Mouse (Mus musculus): ENCODE data around the gene Evl.

Gene Evl

GRCm38 (mm10) chr12:108591586-108591985 lies 37.1 kb downstream of the Evl start:
- DNase-seq (ENCODE audit: low read depth, low spot score), result peak; percentile 82

DNA sequence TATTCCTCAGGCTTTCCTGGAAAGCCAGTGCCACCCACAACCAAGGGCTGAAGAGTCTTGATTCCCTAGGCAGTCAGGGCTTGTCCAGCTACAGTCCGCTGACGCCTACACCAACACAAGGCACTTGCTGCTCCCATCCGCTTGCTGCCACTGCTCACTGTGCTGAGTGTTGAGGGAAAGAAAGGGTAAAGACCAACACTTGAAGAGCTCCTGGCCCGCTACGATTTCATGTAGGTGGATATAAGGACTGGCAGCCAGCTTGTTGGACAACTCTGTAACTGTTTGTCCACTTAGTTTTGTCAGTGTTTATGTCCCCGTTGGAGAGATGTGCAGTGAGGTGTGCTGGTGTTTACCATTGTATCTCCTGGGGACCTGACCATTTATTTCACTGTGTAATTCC lies 38.3 kb downstream of the Evl start:
- DNase-seq (ENCODE audit: low read depth, low spot score), result no peak

DNA sequence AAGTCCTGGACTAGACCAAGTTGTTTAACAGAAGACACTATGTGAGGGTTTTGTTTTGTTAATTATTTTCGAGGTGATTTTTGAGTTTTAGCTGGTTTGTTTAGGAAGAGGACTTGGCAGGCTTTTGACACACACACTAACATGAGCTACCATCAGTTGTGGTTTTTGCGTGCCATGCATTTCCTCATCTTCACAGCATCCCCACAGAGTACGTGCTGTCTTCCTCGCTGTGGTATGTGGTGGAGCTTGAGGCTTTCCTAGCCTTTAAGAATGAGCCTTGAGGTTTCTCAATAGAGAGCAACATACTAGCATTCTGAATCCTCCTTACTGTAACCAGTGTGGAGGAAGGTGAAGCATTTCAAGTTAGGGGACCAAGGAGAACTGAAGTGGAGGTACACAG lies 46.3 kb downstream of the Evl start:
- DNase-seq (ENCODE audit: low read depth, low spot score), result no peak

DNA sequence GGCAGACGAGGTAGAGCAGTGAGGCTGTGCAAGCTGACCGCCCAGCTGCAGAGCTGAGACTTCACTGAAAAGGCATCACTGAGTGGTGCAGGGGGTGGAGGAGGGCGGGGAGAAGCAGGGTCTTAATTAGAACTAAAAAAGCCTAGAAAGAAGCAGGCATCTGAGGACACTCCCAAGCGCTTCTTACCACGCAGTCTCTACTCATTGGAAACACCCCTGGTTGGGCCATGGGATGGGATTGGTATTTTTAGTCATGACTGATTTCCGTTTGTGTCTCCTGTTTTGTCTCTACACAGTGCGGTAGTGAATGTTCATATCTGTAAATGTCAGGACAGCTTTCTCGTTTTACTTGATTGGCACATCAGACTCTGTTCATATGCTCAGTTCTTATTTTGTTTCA lies 46.8 kb downstream of the Evl start:
- DNase-seq (ENCODE audit: low read depth, low spot score), result no peak

GRCm38 (mm10) chr12:108604546-108604945 lies 50.0 kb downstream of the Evl start:
- no peak for DNase-seq (ENCODE audit: low read depth, low spot score)

DNA sequence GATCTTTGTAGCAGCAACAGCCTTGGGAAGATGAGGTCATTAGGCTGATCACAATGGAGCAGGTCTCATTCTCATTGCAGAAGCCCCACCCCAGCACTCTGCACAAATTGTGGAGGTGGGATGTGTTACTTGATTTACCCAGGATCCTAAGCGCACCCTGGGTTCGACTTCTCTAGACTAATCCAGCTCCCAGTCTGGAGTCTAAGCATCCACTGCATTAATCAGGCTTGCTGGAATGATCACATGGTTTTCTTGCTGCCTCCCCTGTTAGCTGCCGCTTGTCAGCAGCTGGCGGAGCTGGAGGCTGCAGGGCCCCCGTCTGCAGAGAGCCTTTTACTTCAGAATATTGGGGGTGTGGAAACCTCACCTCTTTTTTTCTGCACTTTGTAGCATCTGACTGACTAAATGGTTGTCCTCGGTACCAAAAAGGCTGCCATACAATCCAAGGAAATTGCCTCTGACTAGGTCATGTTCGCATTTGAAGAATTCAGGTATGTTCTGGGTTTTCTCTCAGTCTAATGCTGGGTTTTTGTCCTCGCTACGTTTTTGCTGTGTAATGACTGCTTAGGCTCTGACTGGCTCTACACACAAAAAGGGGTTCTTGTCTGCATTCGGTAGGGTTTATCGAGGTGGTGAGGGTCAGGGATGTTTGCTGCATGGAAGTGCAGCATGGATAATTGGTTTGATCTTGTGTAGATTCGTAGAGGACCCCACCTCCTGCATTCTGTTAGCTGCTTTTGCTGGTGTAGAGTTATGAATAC lies 51.2 kb downstream of the Evl start:
- DNase-seq (ENCODE audit: low read depth, low spot score), result no peak

- no peak for DNase-seq (ENCODE audit: low read depth, low spot score)
These were observed 51.8 kb downstream of the Evl start for GRCm38 (mm10) chr12:108606321-108606720.

DNA sequence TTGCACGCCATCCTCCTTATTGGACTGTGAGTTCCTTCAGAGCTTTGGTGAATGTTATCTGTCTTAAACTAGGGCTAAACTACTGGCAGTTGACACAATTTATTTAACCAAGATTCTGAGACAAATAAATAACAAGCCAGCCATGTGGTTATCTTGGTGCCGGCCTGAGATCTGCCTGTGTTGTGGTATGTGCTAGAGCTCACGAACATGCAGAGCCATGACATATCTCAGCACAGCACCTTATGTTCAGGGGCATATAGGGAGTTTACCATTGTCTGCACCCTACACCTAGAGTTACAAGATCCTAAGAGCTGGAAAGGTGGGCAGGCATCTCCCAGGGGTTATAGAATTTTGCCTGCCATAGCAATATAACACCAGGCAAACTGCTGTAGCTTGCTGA lies 54.9 kb downstream of the Evl start:
- DNase-seq (ENCODE audit: low read depth, low spot score), result no peak

GRCm38 (mm10) chr12:108610255-108610654 lies 55.7 kb downstream of the Evl start:
- no peak for DNase-seq (ENCODE audit: low read depth, low spot score)

DNA sequence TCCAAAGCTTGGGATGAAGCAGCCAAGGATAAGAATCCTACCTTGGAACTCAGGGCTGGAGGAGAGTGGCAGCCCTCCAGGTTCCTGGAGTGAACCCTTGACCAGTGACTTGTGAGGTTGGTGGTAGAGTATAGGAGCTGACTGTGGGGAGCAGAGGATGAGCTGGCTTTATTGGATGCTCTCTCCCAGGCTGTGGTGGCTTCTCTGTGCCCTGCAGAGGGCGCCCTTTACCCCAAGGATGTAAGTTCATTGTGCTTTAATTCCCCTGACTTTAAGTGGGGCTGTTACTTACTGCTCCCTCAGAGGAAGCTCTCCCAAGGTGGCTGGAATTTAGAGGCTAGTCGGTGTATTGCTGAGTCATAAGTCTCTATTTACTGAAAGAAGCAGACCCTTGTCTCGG lies 58.6 kb downstream of the Evl start:
- DNase-seq (ENCODE audit: low read depth, low spot score), result peak; percentile 59

GRCm38 (mm10) chr12:108617511-108617910 lies 63.0 kb downstream of the Evl start:
- DNase-seq (ENCODE audit: low read depth, low spot score), result no peak

DNA sequence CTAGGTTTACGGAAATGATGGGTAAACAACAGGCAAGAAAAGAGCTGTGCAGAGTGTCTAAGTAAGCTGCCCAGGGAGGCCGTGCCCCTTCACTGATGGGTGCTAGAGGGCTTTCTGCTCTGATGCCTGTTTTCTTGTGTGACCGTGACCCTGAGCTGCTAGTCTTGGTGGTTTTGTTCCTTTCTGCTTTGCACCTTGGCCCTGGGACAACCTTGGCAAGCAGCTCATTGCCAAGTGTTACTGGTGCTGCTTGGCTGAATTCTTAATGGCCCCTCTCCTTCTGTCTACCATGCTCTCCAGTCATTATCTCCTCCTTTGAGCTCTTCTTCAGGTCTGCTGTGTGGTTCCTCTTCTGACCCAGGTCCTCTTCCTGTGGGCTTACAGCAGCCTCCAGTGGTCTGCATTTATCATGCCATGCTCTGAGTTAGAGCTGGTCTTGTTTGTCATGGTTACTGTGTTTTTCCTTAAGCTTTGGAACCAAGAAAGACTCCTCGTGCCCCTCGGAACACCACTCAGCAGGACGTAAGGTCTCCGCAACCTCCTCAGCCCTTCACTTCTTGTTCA lies 65.4 kb downstream of the Evl start:
- DNase-seq (ENCODE audit: low read depth, low spot score), result no peak

DNA sequence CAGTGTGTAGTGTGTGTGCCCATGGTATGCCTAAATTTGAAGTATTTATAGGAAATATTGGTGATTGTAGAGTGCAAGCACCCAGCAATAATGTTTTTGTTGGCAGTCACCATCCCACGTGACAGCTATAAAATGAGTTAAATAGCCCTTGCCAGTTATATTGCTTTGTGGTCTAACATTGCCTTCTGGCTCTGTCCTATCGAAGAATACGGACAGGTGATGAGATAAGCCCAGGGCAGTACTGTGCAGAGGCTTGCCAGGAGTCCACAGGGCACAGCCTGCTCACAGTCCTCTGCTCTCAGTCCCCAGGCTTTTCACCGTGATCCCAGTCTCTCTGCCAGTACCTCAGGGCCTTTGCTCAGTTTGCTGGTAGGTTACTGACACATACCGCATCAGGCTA lies 67.9 kb downstream of the Evl start:
- DNase-seq (ENCODE audit: low read depth, low spot score), result no peak

DNA sequence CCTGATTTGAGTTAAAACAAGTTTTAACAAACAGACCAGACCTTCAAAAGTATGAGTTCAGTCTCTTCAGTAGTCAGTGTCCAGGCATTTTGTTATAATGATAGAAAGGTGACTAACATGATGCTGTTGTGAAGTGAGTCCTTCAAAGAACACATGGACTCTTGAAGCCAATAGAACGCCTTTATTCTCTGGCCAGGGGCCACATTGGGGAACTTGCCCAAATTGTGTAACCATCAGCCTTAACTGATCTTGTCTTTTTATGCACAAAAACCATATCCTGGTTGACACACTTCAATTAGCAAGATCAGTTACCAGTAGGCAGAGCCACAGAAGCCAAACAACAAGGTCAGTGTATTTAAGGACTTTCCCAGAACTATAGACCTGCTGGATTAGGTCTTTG lies 75.0 kb downstream of the Evl start:
- DNase-seq (ENCODE audit: low read depth, low spot score), result no peak

DNA sequence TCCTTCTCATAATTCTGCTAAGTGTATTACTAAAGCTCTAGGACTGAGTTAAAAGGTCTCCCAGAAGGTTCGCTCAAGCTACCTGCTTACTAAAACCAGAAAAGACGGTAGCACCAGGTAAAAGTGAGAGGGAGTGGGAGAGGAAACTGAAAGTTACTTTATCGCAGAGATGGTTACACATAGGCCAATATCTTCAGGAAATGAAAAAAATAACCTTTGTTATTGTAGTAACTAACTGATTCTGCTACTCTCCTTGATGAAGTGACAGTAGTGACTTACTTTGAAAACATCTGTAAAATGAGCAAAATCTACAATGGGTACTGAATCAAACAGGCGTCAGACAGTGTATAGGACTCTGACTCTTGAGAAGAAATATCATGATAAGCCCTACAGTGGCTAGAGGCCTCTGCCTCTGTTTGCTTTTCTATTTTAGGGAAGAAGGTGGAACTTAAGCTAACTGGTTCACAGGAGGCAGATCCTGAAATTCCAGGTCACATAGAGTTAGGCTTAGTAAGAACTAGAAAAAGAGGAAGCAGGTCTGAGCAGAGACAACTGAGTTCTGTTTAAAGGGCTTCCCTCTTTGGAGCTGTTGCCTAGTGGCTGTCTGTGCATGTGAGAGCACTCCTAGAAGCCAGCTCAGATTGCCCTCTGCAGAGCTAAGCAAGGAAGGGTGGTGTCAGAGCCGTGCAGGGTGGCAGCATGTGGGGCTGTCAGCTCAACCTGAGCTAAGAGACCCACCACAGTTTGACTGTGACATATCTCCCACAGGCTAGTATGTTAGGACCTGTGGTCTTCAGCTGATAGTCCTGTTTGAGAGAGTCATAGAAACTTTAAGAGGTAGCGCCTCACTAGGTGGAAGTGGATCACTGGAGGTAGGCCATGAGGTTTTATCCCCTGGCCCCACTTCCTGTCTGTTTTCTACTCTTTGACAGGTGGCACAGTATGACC lies 76.5 kb downstream of the Evl start:
- no peak for DNase-seq (ENCODE audit: low read depth, low spot score)

GRCm38 (mm10) chr12:108632501-108632900 lies 78.0 kb downstream of the Evl start:
- no peak for DNase-seq (ENCODE audit: low read depth, low spot score)

DNA sequence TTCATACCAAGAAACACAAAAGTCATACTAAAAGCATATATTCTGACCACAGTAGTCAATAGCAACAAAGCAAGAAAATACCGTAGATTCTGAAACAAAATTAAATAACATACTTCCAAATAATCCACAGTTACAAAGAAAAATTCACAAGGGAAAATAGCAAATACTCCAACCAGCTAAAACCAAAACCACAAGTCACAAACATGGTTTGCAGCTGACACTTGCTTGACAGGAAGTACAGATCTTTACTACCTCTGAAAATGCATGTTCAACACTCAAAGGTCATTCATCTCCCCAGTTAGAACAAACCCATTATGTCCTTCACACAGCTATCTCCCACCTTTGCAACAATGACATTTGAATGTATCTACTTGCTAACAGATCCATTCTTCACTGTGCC lies 79.5 kb downstream of the Evl start:
- DNase-seq (ENCODE audit: low read depth, low spot score), result no peak

- DNase-seq (ENCODE audit: low read depth, low spot score), result no peak
These were observed 81.0 kb downstream of the Evl start for GRCm38 (mm10) chr12:108635501-108635900.

DNA sequence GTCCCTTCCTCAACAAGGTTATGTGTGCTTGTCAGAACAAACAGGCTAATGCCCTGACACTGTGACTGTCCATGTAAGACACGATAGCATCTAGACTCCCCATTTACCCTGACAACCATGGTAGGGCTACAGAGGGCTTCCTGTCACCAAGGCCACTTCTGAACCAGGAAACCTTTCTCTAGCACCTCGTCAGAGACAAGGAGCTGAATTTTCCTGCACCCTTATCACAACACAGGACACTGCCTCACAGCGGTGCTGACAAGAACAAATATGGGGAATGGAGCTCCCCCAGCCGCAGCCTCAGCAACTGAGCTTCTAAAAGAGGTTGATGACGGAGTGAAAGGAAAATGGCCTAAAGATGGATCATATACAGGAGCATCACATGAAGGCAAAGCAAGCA lies 82.9 kb downstream of the Evl start:
- DNase-seq (ENCODE audit: low read depth, low spot score), result no peak

DNA sequence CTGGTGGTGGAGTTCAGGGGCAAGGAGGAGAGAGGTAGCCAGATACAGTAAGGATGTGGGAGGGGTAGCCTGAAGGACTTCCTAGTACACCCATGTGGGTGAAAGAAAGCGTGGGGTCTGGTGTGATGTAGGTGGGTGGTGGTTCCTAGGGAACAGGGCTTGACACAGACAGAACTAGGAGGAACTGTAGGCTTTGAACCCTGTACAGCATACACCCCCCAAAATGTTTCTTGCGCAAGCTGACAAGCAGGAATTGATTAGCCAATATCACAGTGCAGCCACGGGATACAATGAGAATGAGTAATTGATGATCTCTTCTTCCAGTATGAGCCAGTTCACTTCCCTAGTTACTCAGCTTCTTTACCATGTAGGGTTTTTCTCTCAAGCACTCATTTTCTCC lies 84.6 kb downstream of the Evl start:
- DNase-seq (ENCODE audit: low read depth, low spot score), result no peak

DNA sequence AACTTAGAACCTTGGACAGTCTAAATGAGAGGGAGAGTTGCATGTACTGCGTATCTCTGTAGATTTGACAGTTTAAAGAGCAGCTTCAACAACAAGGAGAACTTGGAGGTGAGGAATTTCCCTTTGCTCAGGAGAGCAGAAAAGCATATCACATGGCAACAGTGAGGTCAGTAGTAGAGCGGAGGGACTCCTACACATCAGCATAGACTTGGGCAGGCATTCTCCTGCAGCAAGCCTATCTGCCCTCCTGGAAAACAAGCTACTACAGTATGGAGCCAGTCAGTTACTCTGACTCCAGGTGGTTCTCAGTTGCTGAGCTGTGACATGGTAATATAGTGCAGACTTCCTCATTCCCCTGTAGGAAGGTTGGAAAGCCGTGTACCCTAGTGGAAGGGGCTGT lies 87.5 kb downstream of the Evl start:
- DNase-seq (ENCODE audit: low read depth, low spot score), result no peak

DNA sequence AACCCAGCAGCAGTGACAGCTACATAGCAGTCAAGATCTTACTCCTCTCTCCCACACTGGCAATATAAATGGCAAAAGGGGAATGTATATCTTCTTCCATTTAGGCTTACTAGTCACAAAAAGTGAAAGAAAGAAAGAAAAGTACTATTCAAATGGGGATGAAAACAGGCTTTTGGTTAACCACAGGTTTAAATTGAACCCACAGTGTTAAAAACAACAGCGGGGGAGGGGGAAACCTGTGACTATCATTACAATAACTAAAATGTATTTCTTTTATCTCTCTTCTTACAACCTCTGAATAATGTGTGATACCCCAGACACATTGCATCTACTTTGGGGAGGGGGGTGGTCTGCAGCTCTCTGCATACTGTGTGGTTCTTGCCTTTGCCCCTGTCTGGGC lies 91.7 kb downstream of the Evl start:
- no peak for DNase-seq (ENCODE audit: low read depth, low spot score)

DNA sequence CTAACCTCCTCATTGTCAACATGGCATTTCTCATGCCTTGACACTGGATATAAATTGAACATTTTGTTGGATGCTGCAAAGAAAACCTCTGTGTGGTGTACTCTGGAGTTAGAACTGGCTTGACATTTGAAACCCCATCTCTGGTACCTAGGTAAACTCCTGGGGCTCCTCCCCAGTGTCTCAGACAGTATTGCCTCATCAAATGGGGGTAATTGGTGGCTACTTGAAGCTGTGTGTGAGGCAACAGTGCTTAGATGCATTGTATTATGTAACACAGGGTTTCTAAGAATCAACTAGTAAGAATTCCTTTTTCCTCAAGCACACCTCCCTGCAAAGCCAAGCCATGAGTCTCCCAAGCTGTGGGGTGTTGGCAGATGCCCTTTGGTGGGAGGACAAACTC lies 93.3 kb downstream of the Evl start:
- DNase-seq (ENCODE audit: low read depth, low spot score), result no peak
